ENCODE assay signal across 8 mouse cellular contexts in genomic region chr5:9160831-9161455, GRCm38 (mm10). TPM values are rescaled to one million over a fixed set of nuclear protein-coding genes. Genes with fewer than 3 reads are reported as not detected.
DNase-seq lines count a peak whose midpoint lies in the region; ATAC-seq and TF ChIP-seq lines count a peak whose summit lies in the region.

No protein-coding gene starts in this region.

- H3K27me3 ChIP-seq in intestine, postnatal 0 days (replicated peaks; ENCODE audit: control insufficient read depth, insufficient read depth, low read length), result no peaks in the 10 kb centered on the region
- H3K27me3 ChIP-seq in liver, embryonic 13.5 days, result no peaks in the 10 kb centered on the region
- H3K27me3 ChIP-seq in midbrain, postnatal 0 days (ENCODE audit: insufficient read depth, low read length), result no peaks in the 10 kb centered on the region

- under 1% methylated on average over 50 of the region's 55 CpGs for WGBS in intestine, postnatal 0 days
- WGBS in liver, embryonic 13.5 days (ENCODE audit: insufficient replicate concordance), result under 1% methylated on average over 55 of the region's 55 CpGs
- WGBS in midbrain, postnatal 0 days, result under 1% methylated on average over 49 of the region's 55 CpGs

- peak; percentile 48 for DNase-seq in 3134 (ENCODE audit: extremely low read depth, insufficient read length, low spot score)
- peak; percentile 54 for DNase-seq in A20 (ENCODE audit: low read depth, low spot score)
- peak; percentile 59 for DNase-seq in brain, embryonic 14.5 days (ENCODE audit: low read depth)
- peak; percentile 46 for DNase-seq in gastrocnemius, postnatal 10 days
- DNase-seq in liver, embryonic 13.5 days, result peak; percentile 0
- DNase-seq in midbrain, postnatal 0 days (ENCODE audit: low spot score), result peak; percentile 43
- DNase-seq in T-cell, adult 2 months (ENCODE audit: low spot score), result no peak

- peak overlapping the region; percentile 100 for H3K27ac ChIP-seq in intestine, postnatal 0 days (ENCODE audit: low read depth, low read length)
- peak overlapping the region; percentile 93 for H3K27ac ChIP-seq in liver, embryonic 13.5 days
- peak overlapping the region; percentile 97 for H3K27ac ChIP-seq in midbrain, postnatal 0 days (ENCODE audit: low read depth, low read length)

- H3K4me3 ChIP-seq in intestine, postnatal 0 days (ENCODE audit: low read depth, low read length), result peak overlapping the region; percentile 95
- peak overlapping the region; percentile 98 for H3K4me3 ChIP-seq in liver, embryonic 13.5 days (replicated peaks)
- H3K4me3 ChIP-seq in midbrain, postnatal 0 days (ENCODE audit: low read depth, low read length), result peak overlapping the region; percentile 90

- no peaks in the 10 kb centered on the region for H3K36me3 ChIP-seq in intestine, postnatal 0 days (ENCODE audit: control insufficient read depth, insufficient read depth)
- H3K36me3 ChIP-seq in liver, embryonic 13.5 days, result no peaks in the 10 kb centered on the region
- no peaks in the 10 kb centered on the region for H3K36me3 ChIP-seq in midbrain, postnatal 0 days (ENCODE audit: insufficient read depth, low read length)

- H3K4me1 ChIP-seq in intestine, postnatal 0 days (replicated peaks; ENCODE audit: control insufficient read depth, insufficient read depth, low read length), result peaks cover 7% of the 10 kb centered on the region
- peaks cover 33% of the 10 kb centered on the region for H3K4me1 ChIP-seq in liver, embryonic 13.5 days (replicated peaks)
- no peaks in the 10 kb centered on the region for H3K4me1 ChIP-seq in midbrain, postnatal 0 days (ENCODE audit: insufficient read depth, low read length)

- H3K9me3 ChIP-seq in intestine, postnatal 0 days (ENCODE audit: control insufficient read depth), result no peaks in the 10 kb centered on the region
- no peaks in the 10 kb centered on the region for H3K9me3 ChIP-seq in liver, embryonic 13.5 days (replicated peaks)
- H3K9me3 ChIP-seq in midbrain, postnatal 0 days (ENCODE audit: low read length), result no peaks in the 10 kb centered on the region

- no peak for TF ChIP-seq POLR2A in brain, embryonic 14.5 days (IDR thresholded peaks at IDR 0.05; ENCODE audit: borderline replicate concordance, extremely low read depth, insufficient read depth, insufficient read length, poor library complexity, severe bottlenecking)

- no peak for TF ChIP-seq CTCF in brain, embryonic 14.5 days (IDR thresholded peaks at IDR 0.05; ENCODE audit: borderline replicate concordance, extremely low read depth, insufficient read depth, insufficient read length)
- TF ChIP-seq CTCF in intestine, postnatal 0 days (IDR thresholded peaks at IDR 0.05; ENCODE audit: low read depth), result no peak
- TF ChIP-seq CTCF in midbrain, postnatal 0 days (IDR thresholded peaks at IDR 0.05), result 0 out of 2 replicates have a peak, but pooled peaks have one; percentile 14

- peak; percentile 18 for ATAC-seq in intestine, postnatal 0 days
- peak; percentile 51 for ATAC-seq in liver, embryonic 13.5 days (ENCODE audit: low read depth)
- ATAC-seq in midbrain, postnatal 0 days (ENCODE audit: low FRiP score), result peak; percentile 76

- peak overlapping the region; percentile 75 for H3K4me2 ChIP-seq in intestine, postnatal 0 days (replicated peaks; ENCODE audit: low read depth)
- H3K4me2 ChIP-seq in liver, embryonic 13.5 days, result peak overlapping the region; percentile 89
- H3K4me2 ChIP-seq in midbrain, postnatal 0 days (ENCODE audit: low read depth, low read length, poor library complexity, severe bottlenecking), result peak overlapping the region; percentile 61

- peak overlapping the region; percentile 99 for H3K9ac ChIP-seq in intestine, postnatal 0 days (ENCODE audit: low read depth, low read length)
- H3K9ac ChIP-seq in liver, embryonic 13.5 days, result peak overlapping the region; percentile 95
- peak overlapping the region; percentile 79 for H3K9ac ChIP-seq in midbrain, postnatal 0 days (replicated peaks; ENCODE audit: low read length, poor library complexity, severe bottlenecking)

RNA-seq across cellular contexts. Expression of gene Dmtf1, which starts 0.6 kb away (rescaled TPM):
- polyA plus RNA-seq in brain, embryonic 14.5 days (2012; rRNA removed), result 76.0 and 86.4 TPM in 2 replicates
- 10 to 100 TPM; 12.4 to 15.7 TPM for total RNA-seq in gastrocnemius, postnatal 10 days (2021)
- 12.7 and 13.1 TPM in 2 replicates for polyA plus RNA-seq in intestine, postnatal 0 days (2015; fragmentation: Nextera tagmentation; extraction: Ambion mirVana)
- 11.4 and 13.8 TPM in 2 replicates for polyA plus RNA-seq in liver, embryonic 13.5 days (2015; fragmentation: Nextera tagmentation; extraction: Ambion mirVana)
- total RNA-seq in midbrain, postnatal 0 days (2014; rRNA removed), result 38.7 and 42.5 TPM in 2 replicates
- 29.7 and 31.3 TPM in 2 replicates for polyA plus RNA-seq in midbrain, postnatal 0 days (2015; fragmentation: Nextera tagmentation; extraction: Ambion mirVana)

Comparison
In these comparisons a context has a peak if more than half of its experiments do, and no peak if none do; other contexts are left out.
1. ATAC-seq: peak in every context shown above with its lines; median percentile 76 in midbrain, postnatal 0 days; 51 in liver, embryonic 13.5 days; 18 in intestine, postnatal 0 days.